Mouse (Mus musculus): Measurements from ENCODE around the gene Dok7. TPM values are rescaled to one million over a fixed set of nuclear protein-coding genes. Genes with fewer than 3 reads are reported as not detected.

The Dok7 gene
- polyA plus RNA-seq, 1 experiment from 2014 or later: 1.6 TPM

DNA sequence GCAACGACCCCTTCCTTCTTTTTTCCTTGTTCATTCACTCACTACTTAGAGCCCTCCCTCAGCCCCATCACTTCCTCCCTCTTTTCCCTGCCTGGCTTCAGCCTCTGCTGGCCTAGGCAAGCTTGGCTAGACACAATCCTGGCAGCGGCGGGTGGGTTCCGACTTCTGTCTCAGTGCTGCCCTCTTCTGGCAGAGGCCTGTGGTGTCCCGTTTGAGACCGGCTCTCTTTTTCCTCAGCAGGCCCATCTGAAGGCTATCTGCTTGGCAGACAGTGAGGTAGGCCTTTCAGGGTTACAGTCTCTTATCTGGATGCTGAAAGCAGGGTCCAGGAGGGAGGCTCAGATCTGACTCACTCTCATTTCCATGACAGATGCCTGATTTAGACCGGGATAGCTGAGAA is 75.2 kb downstream of the Dok7 start:
- Histone ChIP-seq H3K4me2 (replicated peaks) (no peak overlapping the region), H3K27ac (no peak overlapping the region), H3K4me1 (no peaks in the 10 kb centered on the region), H3K27me3 (replicated peaks) (no peaks in the 10 kb centered on the region), H3K9me3 (no peaks in the 10 kb centered on the region), H3K36me3 (no peaks in the 10 kb centered on the region), H3K9ac (no peak overlapping the region), H3K4me3 (no peak overlapping the region)
- WGBS: 6% methylated on average over 7 of the region's 7 CpGs
- 0 out of 2 replicates have a peak, but pooled peaks have one; percentile 33 for ATAC-seq (ENCODE audit: low FRiP score, low read depth)

DNA sequence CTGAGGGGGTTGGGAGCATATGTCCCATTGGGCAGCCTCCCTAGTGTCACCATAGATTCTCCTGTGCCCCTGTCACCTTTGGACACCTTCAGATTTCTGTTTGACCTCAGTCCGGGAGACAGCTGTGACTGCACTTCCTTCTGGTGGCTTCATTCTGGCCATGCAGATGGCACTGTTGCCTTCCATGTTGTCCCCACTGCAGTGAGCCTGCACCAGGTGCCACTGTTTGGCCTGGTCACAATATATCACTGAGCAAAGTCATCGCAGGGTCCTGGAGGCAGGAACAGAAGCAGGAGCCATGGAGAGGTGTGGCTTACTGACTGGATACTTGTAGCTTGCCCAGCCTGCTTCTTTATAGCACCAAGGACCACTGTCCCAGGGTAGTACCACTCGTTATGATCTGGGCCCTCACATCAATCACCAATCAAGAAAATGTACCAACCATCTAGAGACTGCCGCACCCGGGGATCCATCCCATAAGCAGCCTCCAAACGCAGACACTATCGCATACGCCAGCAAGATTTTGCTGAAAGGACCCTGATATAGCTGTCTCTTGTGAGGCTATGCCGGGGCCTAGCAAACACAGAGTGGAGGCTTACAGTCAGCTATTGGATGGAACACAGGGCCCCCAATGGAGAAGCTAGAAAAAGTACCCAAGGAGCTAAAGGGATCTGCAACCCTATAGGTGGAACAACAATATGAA is 75.9 kb downstream of the Dok7 start:
- no peak overlapping the region for H3K4me2 ChIP-seq (replicated peaks)
- no peak overlapping the region for H3K27ac ChIP-seq
- no peak for ATAC-seq (ENCODE audit: low FRiP score, low read depth)
- H3K4me1 ChIP-seq: no peaks in the 10 kb centered on the region
- WGBS: 94% methylated on average over 9 of the region's 9 CpGs
- no peak overlapping the region for H3K4me3 ChIP-seq
- no peaks in the 10 kb centered on the region for H3K27me3 ChIP-seq (replicated peaks)
- no peaks in the 10 kb centered on the region for H3K9me3 ChIP-seq
- no peak overlapping the region for H3K9ac ChIP-seq
- no peaks in the 10 kb centered on the region for H3K36me3 ChIP-seq

DNA sequence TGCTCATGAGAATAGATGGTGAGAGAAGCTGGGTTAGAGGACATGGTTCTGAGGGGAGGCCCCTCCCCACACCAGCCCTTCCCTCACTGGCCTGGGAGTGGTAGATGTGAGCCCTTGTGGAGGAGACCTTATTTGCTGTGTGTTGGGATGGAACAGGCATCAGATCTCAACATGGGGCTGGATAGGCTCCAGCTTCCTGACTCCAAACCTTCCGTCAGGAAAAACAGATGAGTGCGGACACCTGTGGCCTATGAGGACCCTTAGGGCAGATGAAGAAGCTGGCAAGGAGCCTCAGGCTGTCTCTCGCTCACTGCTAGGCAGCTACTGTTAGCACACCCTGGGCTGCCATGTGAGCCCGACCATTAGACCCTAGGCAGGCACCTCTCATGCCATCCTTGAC is 76.9 kb downstream of the Dok7 start:
- Histone ChIP-seq H3K4me2 (replicated peaks) (no peak overlapping the region), H3K27me3 (replicated peaks) (no peaks in the 10 kb centered on the region), H3K9me3 (no peaks in the 10 kb centered on the region), H3K36me3 (no peaks in the 10 kb centered on the region), H3K9ac (no peak overlapping the region), H3K4me3 (no peak overlapping the region), H3K27ac (no peak overlapping the region), H3K4me1 (0 out of 2 replicates have a peak, but pooled peaks cover 4% of the 10 kb centered on the region)
- no peak for ATAC-seq (ENCODE audit: low FRiP score, low read depth)
- WGBS: 91% methylated on average over 4 of the region's 4 CpGs

DNA sequence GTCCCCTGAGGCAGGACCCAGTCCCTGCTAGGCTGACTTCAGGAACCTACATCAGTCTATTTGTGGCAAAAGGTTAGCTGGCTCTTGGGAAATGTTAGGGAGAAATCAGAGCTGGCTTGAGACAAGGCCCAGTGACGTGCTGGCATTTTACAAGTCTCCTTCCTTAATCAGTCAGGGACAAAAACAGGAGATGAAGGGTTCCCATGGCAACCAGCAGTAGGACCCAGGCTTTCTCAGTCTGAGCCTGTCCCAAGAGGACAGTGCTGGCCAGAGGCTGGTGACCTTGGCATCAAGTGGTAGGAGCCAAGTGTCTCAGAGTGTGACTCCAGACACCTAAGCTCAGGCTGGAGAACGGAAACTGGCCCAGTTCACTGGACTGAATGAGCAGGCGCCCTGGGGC is 77.7 kb downstream of the Dok7 start:
- no peak overlapping the region for H3K4me2 ChIP-seq (replicated peaks)
- 0 out of 2 replicates have a peak, but pooled peaks cover 4% of the 10 kb centered on the region for H3K4me1 ChIP-seq
- H3K27ac ChIP-seq: no peak overlapping the region
- no peak for ATAC-seq (ENCODE audit: low FRiP score, low read depth)
- no peaks in the 10 kb centered on the region for H3K27me3 ChIP-seq (replicated peaks)
- no peaks in the 10 kb centered on the region for H3K36me3 ChIP-seq
- no peak overlapping the region for H3K4me3 ChIP-seq
- WGBS: 67% methylated on average over 3 of the region's 3 CpGs
- H3K9ac ChIP-seq: no peak overlapping the region
- H3K9me3 ChIP-seq: no peaks in the 10 kb centered on the region

DNA sequence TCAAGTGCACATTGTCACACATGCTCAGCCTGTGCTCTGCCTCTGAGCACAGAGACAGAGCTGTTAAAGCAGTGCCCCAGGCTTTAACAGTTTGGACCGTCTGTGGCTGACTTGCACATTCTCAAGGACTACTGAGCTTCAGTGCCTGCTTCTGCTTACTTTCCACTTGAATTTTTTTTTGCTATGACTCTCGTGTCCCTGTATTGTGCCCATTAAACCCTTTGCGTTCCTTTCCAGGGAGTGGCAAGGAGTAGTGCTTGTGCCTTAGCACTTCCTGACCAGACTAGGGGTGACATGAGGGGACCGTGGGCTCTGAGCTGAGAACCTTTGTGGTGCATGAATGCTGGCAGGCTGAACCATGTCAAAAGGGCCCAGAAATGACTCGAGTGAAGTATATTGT is 79.3 kb downstream of the Dok7 start:
- H3K27me3 ChIP-seq (replicated peaks): no peaks in the 10 kb centered on the region
- no peak for ATAC-seq (ENCODE audit: low FRiP score, low read depth)
- WGBS: 77% methylated on average over 5 of the region's 5 CpGs
- H3K9me3 ChIP-seq: no peaks in the 10 kb centered on the region
- no peak overlapping the region for H3K9ac ChIP-seq
- no peak overlapping the region for H3K4me3 ChIP-seq
- no peak overlapping the region for H3K4me2 ChIP-seq (replicated peaks)
- H3K36me3 ChIP-seq: no peaks in the 10 kb centered on the region
- H3K27ac ChIP-seq: no peak overlapping the region
- H3K4me1 ChIP-seq: 0 out of 2 replicates have a peak, but pooled peaks cover 4% of the 10 kb centered on the region

Small RNAs within 50 kb of the gene (microRNA-seq; reads per million reads assigned to microRNA genes)
- gene Mir3097: 5.9 reads per million, percentile 17 among the genes with 10 or more reads in this experiment

Other genes starting within 250 kb of the Dok7 start
- 1.9 and 2.3 TPM in 2 replicates for gene Msantd1, start 148.8 kb upstream of the Dok7 start, polyA plus RNA-seq (2016; fragmentation: Nextera tagmentation; extraction: Ambion mirVana)
- 58.0 and 59.9 TPM in 2 replicates for gene Rgs12, start 107.3 kb upstream of the Dok7 start, polyA plus RNA-seq (2016; fragmentation: Nextera tagmentation; extraction: Ambion mirVana)
- gene Hgfac, start 15.3 kb upstream of the Dok7 start, polyA plus RNA-seq (2016; fragmentation: Nextera tagmentation; extraction: Ambion mirVana): 0.35 and 0.46 TPM in 2 replicates
- gene Lrpap1, start 49.0 kb downstream of the Dok7 start, polyA plus RNA-seq (2016; fragmentation: Nextera tagmentation; extraction: Ambion mirVana): 105 and 119 TPM in 2 replicates
- 0.64 and 0.79 TPM in 2 replicates for gene Adra2c, start 221.6 kb downstream of the Dok7 start, polyA plus RNA-seq (2016; fragmentation: Nextera tagmentation; extraction: Ambion mirVana)

Data from neural tube, embryonic 12.5 days (tissue).